Mouse (Mus musculus) intestine, embryonic 14.5 days (tissue): ENCODE measurements around the gene Dnajc21. TPM values are rescaled to one million over a fixed set of nuclear protein-coding genes. Genes with fewer than 3 reads are reported as not detected.

Source experiments
- ATAC-seq: fragments of 200-750 bp; cut with Nextera tagmentation; replicated peaks from 2 replicates; pipeline ENCODE4 v1.8.0; 2017; ENCODE audit warnings: low read depth, moderate number of reproducible peaks, moderate TSS enrichment, moderate library complexity; ENCODE audit not compliant: low FRiP score, low TSS enrichment
- DNase-seq: peaks from one replicate; pipeline ENCODE4 v3.0.0-alpha.2; 2018; ENCODE audit warnings: low spot score
- H3K27ac ChIP-seq: fragments of 300-500 bp; sonication (generic); 2 replicates; pipeline ENCODE4 v1.5.1; 2014; ENCODE audit warnings: low read depth, mild to moderate bottlenecking, control low read depth
- H3K27me3 ChIP-seq: fragments of 300-500 bp; sonication (generic); replicated peaks from 2 replicates; pipeline ENCODE4 v1.6.1; 2014; ENCODE audit warnings: low read length, control low read depth; ENCODE audit not compliant: control insufficient read depth, insufficient read depth
- H3K36me3 ChIP-seq: fragments of 300-500 bp; sonication (generic); 2 replicates; pipeline ENCODE4 v1.6.1; 2014; ENCODE audit warnings: low read length, control low read depth; ENCODE audit not compliant: control insufficient read depth, insufficient read depth
- H3K4me1 ChIP-seq: fragments of 300-500 bp; sonication (generic); replicated peaks from 2 replicates; pipeline ENCODE4 v1.6.1; 2014; ENCODE audit warnings: low read length, control low read depth, mixed read lengths; ENCODE audit not compliant: control insufficient read depth, insufficient read depth
- H3K4me2 ChIP-seq: fragments of 300-500 bp; sonication (generic); 2 replicates; pipeline ENCODE4 v1.6.1; 2014; ENCODE audit warnings: low read length
- H3K4me3 ChIP-seq: fragments of 300-500 bp; sonication (generic); 2 replicates; pipeline ENCODE4 v1.5.1; 2014; ENCODE audit warnings: low read depth, low read length, control low read depth, mixed read lengths
- H3K9ac ChIP-seq: fragments of 300-500 bp; sonication (generic); 2 replicates; pipeline ENCODE4 v1.6.1; 2014; ENCODE audit warnings: mild to moderate bottlenecking, low read length
- H3K9me3 ChIP-seq: fragments of 300-500 bp; sonication (generic); 2 replicates; pipeline ENCODE4 v1.6.1; 2016; ENCODE audit warnings: low read length, control low read depth; ENCODE audit not compliant: control insufficient read depth
- WGBS: fragments of 180-500 bp; shearing (Covaris S2); extraction: QIAGEN DNeasy Blood & Tissue Kit; methylation state at CpG from one replicate; pipeline ENCODE4 v1.1.7; 2014; 5-methylcytosine and 5-hydroxymethylcytosine counted together
- polyA plus RNA-seq: library from polyadenylated mRNA; unstranded; fragments of >200 nt; fragmentation: Nextera tagmentation; extraction: Ambion mirVana; gene quantifications from 2 replicates; pipeline ENCODE4 v1.2.1, GENCODE M21; 2014

The Dnajc21 gene
- polyA plus RNA-seq, 1 experiment from 2014 or later = 11.7 TPM

GRCm38 (mm10) chr15:10490101-10490500, 19.8 kb upstream of the Dnajc21 start:
- Histone ChIP-seq H3K4me3 (no peak overlapping the region), H3K4me1 (peaks cover 9% of the 10 kb centered on the region), H3K9ac (no peak overlapping the region), H3K27me3 (no peaks in the 10 kb centered on the region), H3K27ac (no peak overlapping the region), H3K4me2 (no peak overlapping the region), H3K9me3 (no peaks in the 10 kb centered on the region), H3K36me3 (peaks cover 49% of the 10 kb centered on the region)
- ATAC-seq = no peak
- 89% methylated on average over 5 of the region's 5 CpGs for WGBS
- DNase-seq = no peak

- peak overlapping the region; percentile 90; the same call in 1 of the 2 replicates for H3K4me3 ChIP-seq
- no peaks in the 10 kb centered on the region for H3K27me3 ChIP-seq
- no peak overlapping the region for H3K9ac ChIP-seq
- DNase-seq (no peak), ATAC-seq (no peak)
- peaks cover 48% of the 10 kb centered on the region for H3K36me3 ChIP-seq
- peaks cover 20% of the 10 kb centered on the region for H3K4me1 ChIP-seq
- H3K9me3 ChIP-seq = no peaks in the 10 kb centered on the region
- H3K4me2 ChIP-seq = peak overlapping the region; percentile 88
- WGBS = 65% methylated on average over 2 of the region's 2 CpGs
- no peak overlapping the region for H3K27ac ChIP-seq
Measured at GRCm38 (mm10) chr15:10487246-10487645, 16.9 kb upstream of the Dnajc21 start.

- H3K27ac ChIP-seq = peak overlapping the region; percentile 62; the same call in 1 of the 2 replicates
- peaks cover 47% of the 10 kb centered on the region for H3K36me3 ChIP-seq
- peak overlapping the region; percentile 88 for H3K9ac ChIP-seq
- DNase-seq (no peak), ATAC-seq (peak; percentile 30)
- H3K4me2 ChIP-seq = peak overlapping the region; percentile 88
- H3K4me1 ChIP-seq = peaks cover 20% of the 10 kb centered on the region
- no peaks in the 10 kb centered on the region for H3K27me3 ChIP-seq
- WGBS = 1% methylated on average over 18 of the region's 18 CpGs
- peak overlapping the region; percentile 90 for H3K4me3 ChIP-seq
- H3K9me3 ChIP-seq = no peaks in the 10 kb centered on the region
Measured at GRCm38 (mm10) chr15:10486365-10486839, 16.1 kb upstream of the Dnajc21 start.

GRCm38 (mm10) chr15:10485484-10486364, 15.4 kb upstream of the Dnajc21 start, which contains the start of the genes Brix1 and Rad1:
TSS of gene Brix1 (minus strand) at chr15:10485947.
TSS of gene Rad1 (plus strand) at chr15:10486018.
- peak within 1 kb of the TSS; percentile 88 for H3K9ac ChIP-seq
- DNase-seq = peak; percentile 98
- H3K36me3 ChIP-seq = peaks cover 49% of the 10 kb centered on the region
- H3K27ac ChIP-seq = peak within 1 kb of the TSS; percentile 62
- under 1% methylated on average over 58 of the region's 58 CpGs for WGBS
- no peaks in the 10 kb centered on the region for H3K27me3 ChIP-seq
- H3K4me2 ChIP-seq = peak within 1 kb of the TSS; percentile 94
- H3K9me3 ChIP-seq = no peaks in the 10 kb centered on the region
- peak; percentile 100 for ATAC-seq
- H3K4me1 ChIP-seq = peaks cover 20% of the 10 kb centered on the region
- H3K4me3 ChIP-seq = peak within 1 kb of the TSS; percentile 90

GRCm38 (mm10) chr15:10470941-10471340, 625 bp upstream of the Dnajc21 start:
- whole genome bisulfite sequencing = 11% methylated on average over 3 of the region's 3 CpGs
- Histone ChIP-seq H3K4me3 (peak overlapping the region; percentile 77), H3K27ac (no peak overlapping the region), H3K36me3 (peaks cover 10% of the 10 kb centered on the region), H3K27me3 (no peaks in the 10 kb centered on the region), H3K9ac (peak overlapping the region; percentile 77), H3K9me3 (no peaks in the 10 kb centered on the region), H3K4me1 (peaks cover 7% of the 10 kb centered on the region; the same call in 1 of the 2 replicates), H3K4me2 (peak overlapping the region; percentile 87)
- no peak for DNase-seq
- ATAC-seq = no peak

- H3K9me3 ChIP-seq = no peaks in the 10 kb centered on the region
- no peaks in the 10 kb centered on the region for H3K36me3 ChIP-seq
- peak overlapping the region; percentile 77 for H3K9ac ChIP-seq
- peak overlapping the region; percentile 87 for H3K4me2 ChIP-seq
- WGBS = under 1% methylated on average over 40 of the region's 40 CpGs
- no peak for ATAC-seq
- peaks cover 7% of the 10 kb centered on the region; the same call in 1 of the 2 replicates for H3K4me1 ChIP-seq
- H3K4me3 ChIP-seq = peak overlapping the region; percentile 77
- no peaks in the 10 kb centered on the region for H3K27me3 ChIP-seq
- peak; percentile 84 for DNase-seq
- H3K27ac ChIP-seq = peak overlapping the region; percentile 51
Measured at GRCm38 (mm10) chr15:10469641-10470150, 620 bp downstream of the Dnajc21 start.

GRCm38 (mm10) chr15:10468761-10469160, 1.6 kb downstream of the Dnajc21 start:
- no peaks in the 10 kb centered on the region for H3K36me3 ChIP-seq
- DNase-seq (no peak), ATAC-seq (no peak)
- no peak overlapping the region for H3K27ac ChIP-seq
- no peak overlapping the region for H3K9ac ChIP-seq
- no peak overlapping the region for H3K4me2 ChIP-seq
- H3K9me3 ChIP-seq = no peaks in the 10 kb centered on the region
- 86% methylated on average over 3 of the region's 3 CpGs for WGBS
- no peak overlapping the region for H3K4me3 ChIP-seq
- no peaks in the 10 kb centered on the region for H3K27me3 ChIP-seq
- H3K4me1 ChIP-seq = peaks cover 7% of the 10 kb centered on the region; the same call in 1 of the 2 replicates

GRCm38 (mm10) chr15:10464678-10465077, 5.6 kb downstream of the Dnajc21 start:
- ATAC-seq = no peak

More at GRCm38 (mm10) chr15:10464678-10465077, 5.6 kb downstream of the Dnajc21 start:
- peaks cover 3% of the 10 kb centered on the region; the same call in 1 of the 2 replicates for H3K4me1 ChIP-seq
- H3K9ac ChIP-seq = no peak overlapping the region
- 85% methylated on average over 3 of the region's 3 CpGs for WGBS
- no peaks in the 10 kb centered on the region for H3K9me3 ChIP-seq
- H3K27me3 ChIP-seq = no peaks in the 10 kb centered on the region
- no peak overlapping the region for H3K4me2 ChIP-seq
- DNase-seq = no peak
- no peak overlapping the region for H3K27ac ChIP-seq
- H3K4me3 ChIP-seq = no peak overlapping the region
- peaks cover 26% of the 10 kb centered on the region for H3K36me3 ChIP-seq
